ENCODE assay signal across 8 mouse cellular contexts in genomic region chr8:126473802-126474298, GRCm38 (mm10). TPM values are rescaled to one million over a fixed set of nuclear protein-coding genes. Genes with fewer than 3 reads are reported as not detected.
DNase-seq lines count a peak whose midpoint lies in the region; ATAC-seq and TF ChIP-seq lines count a peak whose summit lies in the region.

No protein-coding gene starts in this region.

- no peak for TF ChIP-seq CTCF in lung, adult 2 months (IDR thresholded peaks at IDR 0.05; ENCODE audit: insufficient read depth, low read length)
- TF ChIP-seq CTCF in cortical plate, adult 2 months (IDR thresholded peaks at IDR 0.05; ENCODE audit: extremely low read depth, insufficient read depth, low read length) = no peak

- H3K9me3 ChIP-seq in hindbrain, embryonic 11.5 days (ENCODE audit: control insufficient read depth, low read length) = no peaks in the 10 kb centered on the region
- H3K9me3 ChIP-seq in midbrain, embryonic 11.5 days (ENCODE audit: control insufficient read depth, low read length) = no peaks in the 10 kb centered on the region

- H3K27ac ChIP-seq in cortical plate, adult 2 months (ENCODE audit: insufficient read depth, low read length) = no peak overlapping the region; the same call in 1 of the 2 replicates
- no peak overlapping the region for H3K27ac ChIP-seq in hindbrain, embryonic 11.5 days (ENCODE audit: low read depth, low read length)
- H3K27ac ChIP-seq in midbrain, embryonic 11.5 days (ENCODE audit: low read depth, low read length) = no peak overlapping the region

- no peak for DNase-seq in lung, adult 2 months
- no peak for DNase-seq in lung, postnatal 25 days (ENCODE audit: low spot score)
- DNase-seq in hindbrain, embryonic 11.5 days (ENCODE audit: low spot score) = no peak
- DNase-seq in midbrain, embryonic 11.5 days (ENCODE audit: low spot score, missing footprints) = no peak
- DNase-seq in layer of hippocampus, postnatal 14 days (ENCODE audit: low spot score in 2 of 2) = no peak
- no peak for DNase-seq in right cerebral cortex, adult 2 months (ENCODE audit: low spot score in 2 of 2)
- no peak for DNase-seq in urinary bladder, postnatal 4 days (ENCODE audit: low spot score in 2 of 2)

- peak overlapping the region; percentile 61 for H3K9ac ChIP-seq in hindbrain, embryonic 11.5 days (ENCODE audit: low read depth, low read length)
- peak overlapping the region; percentile 78 for H3K9ac ChIP-seq in midbrain, embryonic 11.5 days (ENCODE audit: low read length)

- WGBS in lung, adult 2 months = 11% methylated on average over 16 of the region's 16 CpGs
- 13% methylated on average over 16 of the region's 16 CpGs for WGBS in hindbrain, embryonic 11.5 days
- WGBS in midbrain, embryonic 11.5 days = 13% methylated on average over 16 of the region's 16 CpGs

- H3K27me3 ChIP-seq in hindbrain, embryonic 11.5 days (ENCODE audit: control insufficient read depth, insufficient read depth, low read length) = peaks cover 3% of the 10 kb centered on the region; the same call in 1 of the 2 replicates
- no peaks in the 10 kb centered on the region; the same call in 1 of the 2 replicates for H3K27me3 ChIP-seq in midbrain, embryonic 11.5 days (ENCODE audit: control insufficient read depth, insufficient read depth, low read length)

- H3K36me3 ChIP-seq in hindbrain, embryonic 11.5 days (ENCODE audit: control insufficient read depth, insufficient read depth, low read length) = no peaks in the 10 kb centered on the region
- 0 out of 2 replicates have a peak, but pooled peaks cover 2% of the 10 kb centered on the region for H3K36me3 ChIP-seq in midbrain, embryonic 11.5 days (ENCODE audit: control insufficient read depth, insufficient read depth, low read length)

- peak overlapping the region; percentile 72 for H3K4me2 ChIP-seq in hindbrain, embryonic 11.5 days (replicated peaks; ENCODE audit: low read depth, low read length)
- peak overlapping the region; percentile 86 for H3K4me2 ChIP-seq in midbrain, embryonic 11.5 days

- no peak for ATAC-seq in hindbrain, embryonic 11.5 days (ENCODE audit: low FRiP score)
- ATAC-seq in midbrain, embryonic 11.5 days (ENCODE audit: low FRiP score) = no peak

- H3K4me3 ChIP-seq in lung, adult 2 months (replicated peaks; ENCODE audit: extremely low read depth, low read depth, low read length) = peak overlapping the region; percentile 70
- H3K4me3 ChIP-seq in cortical plate, adult 2 months (ENCODE audit: insufficient read depth, low read length) = peak overlapping the region; percentile 74
- H3K4me3 ChIP-seq in hindbrain, embryonic 11.5 days (ENCODE audit: low read depth, low read length) = peak overlapping the region; percentile 74
- H3K4me3 ChIP-seq in midbrain, embryonic 11.5 days (ENCODE audit: low read depth, low read length) = peak overlapping the region; percentile 76

- peaks cover 4% of the 10 kb centered on the region for H3K4me1 ChIP-seq in lung, adult 2 months (ENCODE audit: control insufficient read depth, insufficient read depth, low read length)
- H3K4me1 ChIP-seq in cortical plate, adult 2 months (ENCODE audit: control insufficient read depth, insufficient read depth, low read length) = peaks cover 3% of the 10 kb centered on the region; the same call in 1 of the 2 replicates
- H3K4me1 ChIP-seq in hindbrain, embryonic 11.5 days (replicated peaks; ENCODE audit: control insufficient read depth, insufficient read depth, low read length) = 0 out of 2 replicates have a peak, but pooled peaks cover 2% of the 10 kb centered on the region
- peaks cover 4% of the 10 kb centered on the region for H3K4me1 ChIP-seq in midbrain, embryonic 11.5 days (ENCODE audit: control insufficient read depth, insufficient read depth, low read length)

- TF ChIP-seq POLR2A in lung, adult 2 months (IDR thresholded peaks at IDR 0.05; ENCODE audit: borderline replicate concordance, extremely low read depth, low read depth, low read length) = no peak
- no peak for TF ChIP-seq POLR2A in cortical plate, adult 2 months (IDR thresholded peaks at IDR 0.05; ENCODE audit: extremely low read depth, insufficient read depth, low read length)

RNA-seq across cellular contexts. Expression of gene Tarbp1, which starts 1.0 kb away (rescaled TPM):
- polyA plus RNA-seq in lung, adult 2 months (2012; rRNA removed) = 4.4 TPM in 2 replicates
- 5.5 and 6.2 TPM in 2 replicates for polyA plus RNA-seq in cortical plate, adult 2 months (2012; rRNA removed)
- 2.3 and 2.4 TPM in 2 replicates for polyA plus RNA-seq in hindbrain, embryonic 11.5 days (2014; fragmentation: Nextera tagmentation; extraction: Ambion mirVana)
- 2.2 TPM in 2 replicates for polyA plus RNA-seq in midbrain, embryonic 11.5 days (2014; fragmentation: Nextera tagmentation; extraction: Ambion mirVana)
- 1 to 10 TPM; 4.0 to 4.7 TPM for total RNA-seq in layer of hippocampus, postnatal 14 days (2021)

RNA-seq across cellular contexts. Expression of gene Coa6, which starts 51.5 kb away (rescaled TPM):
- 31.2 and 48.4 TPM in 2 replicates for polyA plus RNA-seq in lung, adult 2 months (2012; rRNA removed)
- polyA plus RNA-seq in cortical plate, adult 2 months (2012; rRNA removed) = 43.8 and 46.9 TPM in 2 replicates
- 46.8 and 50.7 TPM in 2 replicates for polyA plus RNA-seq in hindbrain, embryonic 11.5 days (2014; fragmentation: Nextera tagmentation; extraction: Ambion mirVana)
- 50.1 and 51.5 TPM in 2 replicates for polyA plus RNA-seq in midbrain, embryonic 11.5 days (2014; fragmentation: Nextera tagmentation; extraction: Ambion mirVana)
- 10 to 100 TPM; 25.4 to 31.0 TPM for total RNA-seq in layer of hippocampus, postnatal 14 days (2021)
